Mouse (Mus musculus): ENCODE results near the gene Tln1. TPM values are rescaled to one million over a fixed set of nuclear protein-coding genes. Genes with fewer than 3 reads are reported as not detected.

Gene Tln1
- total RNA-seq, 2 experiments from 2014 or later = 241 to 244 TPM

DNA sequence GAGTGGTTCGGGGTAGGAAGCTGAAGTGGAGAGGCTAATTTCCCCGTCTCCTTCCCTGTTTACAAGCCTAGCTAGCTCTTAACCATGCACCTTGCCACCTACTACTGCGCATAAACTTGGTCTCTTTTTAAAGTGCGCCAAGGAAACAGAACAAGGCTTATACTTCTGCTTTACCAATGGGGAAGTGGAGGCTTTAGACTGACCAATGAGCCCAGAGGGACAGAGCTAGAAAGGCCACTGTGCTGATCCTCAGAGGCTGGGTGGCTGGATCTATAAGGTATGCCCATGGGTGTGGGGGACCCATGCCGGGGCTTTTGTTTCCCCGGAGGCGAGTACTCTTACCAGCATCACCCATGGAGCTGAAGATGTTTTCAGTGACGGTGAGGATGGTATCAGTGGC lies 15.3 kb downstream of the Tln1 start:
- no peak for DNase-seq

DNA sequence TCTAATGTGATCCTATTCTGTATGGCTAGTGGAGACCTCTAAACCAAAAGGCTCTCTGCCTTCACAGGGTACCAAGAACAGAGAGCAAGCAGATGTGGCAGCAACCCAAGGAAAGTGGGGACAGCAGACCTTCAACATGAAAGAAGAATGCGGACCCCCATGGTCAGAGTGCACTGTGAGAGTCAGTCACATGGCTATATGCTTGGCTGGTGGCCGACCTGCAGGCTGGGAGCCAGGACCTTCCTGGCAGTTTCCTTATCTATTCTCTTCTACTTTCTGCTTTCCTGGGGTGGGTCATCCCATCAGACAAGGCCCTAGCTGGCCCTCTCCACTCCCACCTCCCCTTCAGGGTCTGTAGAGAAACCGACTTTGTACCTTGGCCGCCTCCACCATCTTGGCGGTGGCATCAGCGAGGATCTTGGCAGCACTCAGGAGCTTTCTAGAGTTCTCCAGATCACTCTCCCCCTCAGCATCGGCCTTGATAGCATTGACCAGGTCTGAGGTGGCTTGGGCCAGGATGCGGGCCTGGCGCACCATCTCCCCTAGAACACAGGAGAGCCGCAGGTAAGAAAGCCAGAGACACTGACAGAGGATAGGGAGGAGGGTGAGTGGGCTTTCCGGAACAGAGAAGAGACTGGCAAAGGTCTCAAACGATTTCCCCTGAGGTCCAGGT lies 16.0 kb downstream of the Tln1 start:
- peak; percentile 79 to 81 for DNase-seq

- no peak for DNase-seq
Observed at GRCm38 (mm10) chr4:43542044-43542443, 20.4 kb downstream of the Tln1 start.

GRCm38 (mm10) chr4:43536031-43536430 lies 26.5 kb downstream of the Tln1 start:
- DNase-seq = peak in 1 of 2 experiments; percentile 43

DNA sequence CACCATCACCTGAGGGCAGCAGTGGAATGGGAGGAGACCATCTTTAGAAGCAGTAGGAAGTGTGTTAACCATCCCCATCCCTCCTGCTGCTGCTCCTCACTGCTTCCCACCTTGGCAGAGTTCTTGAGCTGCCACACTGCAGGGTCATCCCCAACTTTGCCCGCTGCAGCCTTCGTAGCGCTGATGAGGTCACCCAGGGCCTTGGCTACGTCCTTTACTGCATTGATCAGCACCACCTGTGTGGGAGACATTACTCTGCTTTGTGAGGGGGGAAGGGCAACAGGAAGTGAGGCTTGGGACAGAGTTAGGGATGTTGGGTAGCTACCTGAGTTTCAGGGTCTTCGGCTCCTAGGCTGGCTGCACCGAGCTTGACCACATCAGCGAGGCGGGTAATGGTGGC lies 26.9 kb downstream of the Tln1 start:
- no peak for DNase-seq

DNA sequence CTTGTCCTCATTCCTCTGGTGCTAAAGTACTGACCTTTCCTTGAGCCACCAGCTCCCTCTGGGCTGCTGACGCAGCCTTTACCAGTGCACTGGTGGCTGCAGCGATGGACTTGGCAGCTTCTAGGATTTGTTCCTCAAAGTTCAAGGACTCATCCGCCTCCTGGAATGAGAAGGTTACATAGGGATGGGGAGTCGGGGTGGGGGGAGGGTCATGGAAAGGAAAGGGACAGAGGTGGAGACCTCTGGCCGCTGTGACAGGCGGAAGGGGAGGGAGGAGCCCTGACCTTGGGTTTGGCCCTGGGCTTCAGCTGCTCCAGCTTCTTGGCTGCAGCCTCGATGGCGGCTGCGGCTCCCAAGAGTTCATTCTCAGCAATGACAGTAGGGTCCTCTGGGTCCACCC lies 29.2 kb downstream of the Tln1 start:
- DNase-seq = peak; percentile 87

- peak; percentile 84 to 88 for DNase-seq
Observed at GRCm38 (mm10) chr4:43530581-43530980, 31.9 kb downstream of the Tln1 start.

- DNase-seq = peak; percentile 50 to 66
Observed at GRCm38 (mm10) chr4:43530081-43530501, 32.4 kb downstream of the Tln1 start.

GRCm38 (mm10) chr4:43528487-43528886 lies 34.0 kb downstream of the Tln1 start:
- DNase-seq = no peak

DNA sequence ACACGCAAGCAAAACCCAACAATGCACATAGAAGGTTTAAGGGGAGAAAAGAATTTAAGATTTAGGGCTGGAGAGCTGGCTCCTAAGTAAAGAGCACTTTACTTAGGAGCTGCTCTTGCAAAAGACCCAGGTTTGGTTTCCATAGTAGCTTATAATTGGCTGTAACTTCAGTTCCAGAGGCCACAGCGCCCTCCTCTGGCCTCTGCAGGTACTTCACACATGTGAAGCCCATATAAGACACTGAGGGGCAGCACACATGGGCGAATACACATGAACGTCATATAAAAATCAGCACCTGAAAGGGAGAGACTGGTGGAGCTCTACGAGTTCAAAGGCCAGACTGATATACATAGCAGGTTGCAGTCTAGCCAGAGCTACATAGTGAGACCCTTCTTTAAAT lies 34.6 kb downstream of the Tln1 start:
- no peak for DNase-seq

GRCm38 (mm10) chr4:43519956-43520355 lies 42.5 kb downstream of the Tln1 start:
- DNase-seq = peak; percentile 89 to 90

GRCm38 (mm10) chr4:43519551-43519950 lies 42.9 kb downstream of the Tln1 start:
- DNase-seq = no peak

DNA sequence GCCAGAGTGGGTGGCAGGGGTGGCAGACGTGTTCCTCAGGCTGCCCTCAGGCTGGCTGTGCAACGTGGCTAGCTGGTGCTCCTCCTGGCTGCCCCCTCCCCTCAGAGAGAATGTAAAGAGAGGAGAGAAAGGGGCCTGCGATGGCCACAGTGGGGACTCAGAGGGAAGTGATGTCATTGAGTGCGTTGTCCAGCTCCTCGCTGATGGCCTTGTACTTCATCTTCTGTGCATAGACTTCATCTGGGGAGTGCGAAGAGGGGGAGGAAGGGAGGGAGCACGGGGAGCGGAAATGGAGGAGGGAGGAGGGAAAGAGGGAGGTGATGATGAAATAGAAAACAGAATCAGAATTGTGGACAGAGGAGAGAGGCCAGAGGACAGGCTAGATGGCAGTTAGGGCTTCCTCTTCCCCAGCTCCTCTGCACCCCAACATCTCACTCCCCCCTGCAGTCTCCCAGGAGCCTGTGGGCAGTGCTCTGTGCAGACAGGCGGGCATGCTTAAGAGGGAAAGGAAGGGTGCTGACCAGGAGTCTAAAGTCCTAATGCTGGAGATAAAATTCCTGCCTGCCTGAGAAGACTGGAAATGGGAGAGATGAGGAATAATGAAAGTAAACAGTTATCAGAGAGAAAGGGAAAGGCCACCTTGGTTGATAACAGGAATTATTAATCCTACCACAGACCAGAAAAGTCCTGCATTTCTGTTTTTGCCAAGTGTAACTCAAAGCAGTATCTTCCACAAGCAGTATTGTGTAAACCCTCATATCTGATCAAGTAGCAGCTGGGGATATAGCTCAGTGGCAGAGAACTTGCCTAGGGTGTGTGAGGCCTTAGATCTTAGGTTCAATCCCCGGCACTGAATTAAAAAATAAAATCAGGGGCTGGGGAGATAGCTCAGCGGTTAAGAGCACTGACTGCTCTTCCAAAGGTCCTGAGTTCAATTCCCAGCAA lies 46.5 kb downstream of the Tln1 start:
- DNase-seq = peak in 1 of 2 experiments; percentile 44

DNA sequence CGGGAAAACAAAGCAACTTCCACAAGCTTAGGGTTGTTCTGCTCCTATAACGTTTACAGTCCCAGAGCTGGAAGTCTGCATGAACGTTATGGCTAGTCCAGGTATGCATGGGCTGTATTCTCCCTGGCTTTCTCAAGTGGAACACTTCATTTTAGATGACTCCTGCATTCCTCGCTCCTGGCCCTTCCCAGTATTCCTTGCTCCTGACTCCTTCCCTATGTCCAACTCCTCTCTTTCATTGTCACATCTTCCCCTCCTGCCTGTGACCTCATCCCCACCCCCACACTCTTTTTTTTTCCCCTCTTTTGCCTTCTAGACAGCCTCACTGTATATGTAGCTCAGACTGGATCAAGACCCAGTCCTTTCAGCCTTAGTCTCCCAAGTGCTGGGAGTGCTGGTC lies 48.7 kb downstream of the Tln1 start:
- DNase-seq = no peak

DNA sequence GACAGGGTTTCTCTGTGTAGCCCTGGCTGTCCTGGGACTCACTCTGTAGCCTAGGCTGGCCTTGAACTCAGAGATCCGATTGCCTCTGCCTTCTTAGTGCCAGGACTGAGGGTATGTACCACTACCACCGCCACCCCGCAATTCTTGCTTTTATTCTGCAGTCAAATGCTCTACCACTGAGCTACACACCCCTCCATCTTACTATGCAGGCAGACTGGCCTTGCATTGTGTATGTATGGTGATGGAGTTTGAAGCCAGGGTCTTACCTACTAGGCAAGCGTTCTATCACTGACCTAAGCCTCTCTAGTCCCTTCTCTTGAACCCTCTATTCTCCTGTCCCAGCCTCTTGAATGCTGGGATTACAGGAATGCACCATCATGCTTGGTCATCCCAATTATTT lies 49.2 kb downstream of the Tln1 start:
- no peak for DNase-seq

GRCm38 (mm10) chr4:43512653-43513052 lies 49.8 kb downstream of the Tln1 start:
- no peak for DNase-seq

GRCm38 (mm10) chr4:43511675-43512454 lies 50.6 kb downstream of the Tln1 start:
- DNase-seq = no peak

DNA sequence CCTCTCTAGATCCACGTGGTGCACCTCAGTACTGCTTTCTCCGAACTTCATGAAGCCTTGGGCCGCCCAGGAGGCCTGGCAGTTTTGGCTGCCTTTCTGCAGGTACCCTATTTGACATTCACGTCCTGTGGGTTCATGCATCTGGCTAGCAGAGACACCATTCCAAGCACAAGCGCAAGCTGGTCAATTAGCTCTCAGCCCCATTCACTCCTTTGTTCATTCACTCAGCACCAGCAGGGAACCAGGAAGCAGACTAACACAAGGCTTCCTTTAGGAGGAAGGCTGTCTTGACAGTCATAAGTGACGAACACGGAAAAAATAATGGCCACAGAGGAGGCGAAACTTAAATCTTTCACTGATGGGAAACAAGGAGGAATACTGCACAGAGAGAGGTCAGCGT lies 53.4 kb downstream of the Tln1 start:
- no peak for DNase-seq

- peak; percentile 76 to 81 for DNase-seq
Observed at GRCm38 (mm10) chr4:43508666-43508997, 53.9 kb downstream of the Tln1 start.

- DNase-seq = peak in 1 of 2 experiments; percentile 15
Observed at GRCm38 (mm10) chr4:43507938-43508665, 54.4 kb downstream of the Tln1 start.

DNA sequence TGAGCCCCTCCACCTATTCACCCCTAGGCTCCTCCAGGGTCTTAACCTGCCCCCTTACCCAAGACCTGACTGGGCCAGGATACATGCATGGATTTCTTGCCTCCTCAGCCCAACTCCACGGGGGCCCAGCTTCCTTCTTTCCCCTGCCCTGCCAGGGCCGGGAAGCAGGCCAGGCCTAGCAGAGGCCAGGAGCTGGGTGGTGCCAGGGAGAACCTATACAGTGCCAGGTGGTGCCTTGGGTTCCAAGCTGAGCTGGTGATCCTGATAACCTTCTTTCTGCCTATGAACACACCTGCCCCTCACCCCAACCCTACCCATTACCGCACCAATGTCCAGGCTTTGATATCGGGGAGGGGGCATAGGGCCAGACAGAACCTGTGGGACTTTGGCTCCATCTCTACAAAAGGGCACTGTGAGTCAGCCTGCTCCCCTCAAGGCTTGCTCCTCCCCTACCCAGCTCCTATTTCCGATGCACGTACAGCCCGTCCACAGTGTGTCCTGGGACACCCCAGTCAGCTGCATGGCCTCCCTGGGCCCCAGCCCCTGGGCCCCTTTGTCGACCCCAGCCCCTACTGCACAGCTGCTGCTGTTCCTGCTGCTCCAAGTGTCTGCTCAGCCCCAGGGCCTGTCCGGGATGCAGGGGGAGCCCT lies 55.8 kb downstream of the Tln1 start, which contains the start of gene Car9:
Gene Car9, plus strand, starts transcription at position 431 of the 650 bp plus-strand sequence.
- DNase-seq = peak in 1 of 2 experiments; percentile 25
